Mouse (Mus musculus) left cerebral cortex, postnatal 4 days (tissue): Measurements from ENCODE around the gene Klhl33. TPM values are rescaled to one million over a fixed set of nuclear protein-coding genes. Genes with fewer than 3 reads are reported as not detected.
"Not testable (repeated sequence)": the region's sequence is repeated elsewhere in the genome, so short reads cannot be mapped to it uniquely, and the experiment has no call there.

Experiments used
- DNase-seq: peaks from one replicate; pipeline ENCODE4 v3.0.0-alpha.2; 2022
- intact Hi-C: fragments of 180-260 bp; cut with DNase I; formaldehyde crosslinking; loops from one replicate; pipeline ENCODE4 v1.15.1; 2025
- total RNA-seq, 2 experiments: library from RNA; stranded (reverse); gene quantifications; 2 replicates each; pipeline ENCODE4 v1.2.3; 2021

Klhl33 gene
- total RNA-seq, 2 experiments from 2014 or later: 1.3 to 1.7 TPM

GRCm38 (mm10) chr14:50905327-50905726, 8.0 kb upstream of the Klhl33 start:
- intact Hi-C loops, DNase-seq: not testable (repeated sequence)

- DNase-seq: no peak
- intact Hi-C loops: no loop called here
These were observed 7.5 kb upstream of the Klhl33 start for GRCm38 (mm10) chr14:50904828-50905129.

GRCm38 (mm10) chr14:50903973-50904827, 6.9 kb upstream of the Klhl33 start:
- intact Hi-C loops: no loop called here
- DNase-seq: peak; percentile 49

GRCm38 (mm10) chr14:50897992-50898391, 685 bp upstream of the Klhl33 start:
- intact Hi-C loops, DNase-seq: not testable (repeated sequence)

- peak; percentile 6 for DNase-seq
- intact Hi-C loops: no loop called here
These were observed 447 bp downstream of the Klhl33 start for GRCm38 (mm10) chr14:50896747-50897373.

GRCm38 (mm10) chr14:50895985-50896746, 1.1 kb downstream of the Klhl33 start:
- peak; percentile 13 for DNase-seq
- intact Hi-C loops: no loop called here

GRCm38 (mm10) chr14:50895407-50895806, 1.9 kb downstream of the Klhl33 start:
- intact Hi-C loops: no loop called here
- no peak for DNase-seq

- intact Hi-C loops: no loop called here
- DNase-seq: peak; percentile 22
These were observed 4.5 kb downstream of the Klhl33 start for GRCm38 (mm10) chr14:50892541-50893459.

GRCm38 (mm10) chr14:50892091-50892490, 5.2 kb downstream of the Klhl33 start:
- intact Hi-C loops: no loop called here
- DNase-seq: no peak

GRCm38 (mm10) chr14:50891621-50892020, 5.7 kb downstream of the Klhl33 start:
- intact Hi-C loops: no loop called here
- no peak for DNase-seq

- no peak for DNase-seq
- intact Hi-C loops: no loop called here
These were observed 20.9 kb downstream of the Klhl33 start for GRCm38 (mm10) chr14:50876236-50876950.

GRCm38 (mm10) chr14:50875591-50876230, 21.6 kb downstream of the Klhl33 start:
- intact Hi-C loops: no loop called here
- DNase-seq: no peak

GRCm38 (mm10) chr14:50875175-50875574, 22.1 kb downstream of the Klhl33 start:
- intact Hi-C loops: no loop called here

GRCm38 (mm10) chr14:50871284-50871683, 26.0 kb downstream of the Klhl33 start:
- intact Hi-C loops: no loop called here
- no peak for DNase-seq

More at GRCm38 (mm10) chr14:50875175-50875574, 22.1 kb downstream of the Klhl33 start:
- no peak for DNase-seq

GRCm38 (mm10) chr14:50870805-50871143, 26.5 kb downstream of the Klhl33 start:
- no peak for DNase-seq
- intact Hi-C loops: no loop called here

GRCm38 (mm10) chr14:50869889-50870804, 27.2 kb downstream of the Klhl33 start, which contains the start of gene Tep1:
TSS of gene Tep1 (minus strand) at chr14:50870560.
- intact Hi-C loops: no loop called here

GRCm38 (mm10) chr14:50868656-50869055, 28.7 kb downstream of the Klhl33 start:
- no peak for DNase-seq
- intact Hi-C loops: no loop called here

More at GRCm38 (mm10) chr14:50869889-50870804, 27.2 kb downstream of the Klhl33 start, which contains the start of gene Tep1:
- DNase-seq: peak; percentile 64

- intact Hi-C loops: no loop called here
- no peak for DNase-seq
These were observed 29.1 kb downstream of the Klhl33 start for GRCm38 (mm10) chr14:50868211-50868610.
